ENCODE assay signal across 24 mouse cellular contexts in genomic region chr12:108355986-108356385, GRCm38 (mm10). TPM values are rescaled to one million over a fixed set of nuclear protein-coding genes. Genes with fewer than 3 reads are reported as not detected.
A peak's percentile ranks its signal among the peaks of the same experiment; 100 is the strongest.
DNase-seq lines count a peak whose midpoint lies in the region; ATAC-seq and TF ChIP-seq lines count a peak whose summit lies in the region.
"Had no signal": no experiment of that assay in that cellular context is flagged by ENCODE, and none has a peak within 500 bp of the region (broad histone marks: within the 10 kb centered on the region; RNA-seq: fewer than 3 reads in every experiment).

No protein-coding gene starts in this region.

- no peaks in the 10 kb centered on the region for H3K27me3 ChIP-seq in testis, adult 2 months (ENCODE audit: control insufficient read depth, insufficient read depth, low read length)
- H3K27me3 ChIP-seq: forebrain, embryonic 15.5 days had no signal

- ATAC-seq in cerebellum, adult (ENCODE audit: insufficient number of reproducible peaks, low FRiP score, low TSS enrichment): no peak
- ATAC-seq: activated CD4-positive, CD25-positive, alpha-beta regulatory T cell, adult 4 months; forebrain, embryonic 15.5 days had no signal

- H3K27ac ChIP-seq in layer of hippocampus, adult 2 months: no peak overlapping the region
- H3K27ac ChIP-seq in testis, adult 2 months (ENCODE audit: control insufficient read depth, insufficient read depth, low read depth, low read length): no peak overlapping the region
- H3K27ac ChIP-seq: embryonic facial prominence, embryonic 15.5 days; forebrain, embryonic 15.5 days; hindbrain, embryonic 12.5 days; limb, embryonic 13.5 days; liver, embryonic 15.5 days; midbrain, embryonic 12.5 days; neural tube, embryonic 15.5 days; stomach, embryonic 15.5 days had no signal

- peak; percentile 49 for TF ChIP-seq CTCF in layer of hippocampus, adult 2 months (conservative IDR thresholded peaks at IDR 0.05)
- TF ChIP-seq CTCF in testis, adult 2 months (IDR thresholded peaks at IDR 0.05; ENCODE audit: control insufficient read depth, insufficient read depth, insufficient replicate concordance, low read depth, low read length): peak; percentile 19; the same call in 1 of the 2 replicates

- DNase-seq in cerebellum, postnatal 10 days: peak; percentile 47 to 62
- no peak for DNase-seq in layer of hippocampus, adult 2 months (ENCODE audit: low spot score in 2 of 2)
- DNase-seq in layer of hippocampus, postnatal 14 days (ENCODE audit: low spot score in 2 of 2): no peak
- DNase-seq in testis, postnatal 14 days (ENCODE audit: low spot score): no peak
- no peak for DNase-seq in urinary bladder, adult 2 months (ENCODE audit: low spot score)
- DNase-seq: adrenal gland, adult 8-10 months; B cell, adult 2 months; gastrocnemius, postnatal 14 days; kidney, adult 11 months; kidney, postnatal 10 days had no signal

- no peak for TF ChIP-seq POLR2A in testis, adult 2 months (IDR thresholded peaks at IDR 0.05; ENCODE audit: control insufficient read depth, low read depth, low read length)

- no peaks in the 10 kb centered on the region for H3K36me3 ChIP-seq in testis, adult 2 months (ENCODE audit: control insufficient read depth, insufficient read depth, low read length)
- H3K36me3 ChIP-seq: embryonic facial prominence, embryonic 15.5 days; forebrain, embryonic 15.5 days; hindbrain, embryonic 12.5 days; limb, embryonic 13.5 days; liver, embryonic 15.5 days; neural tube, embryonic 15.5 days; stomach, embryonic 15.5 days had no signal

- H3K4me3 ChIP-seq in layer of hippocampus, adult 2 months: no peak overlapping the region
- H3K4me3 ChIP-seq in testis, adult 2 months (ENCODE audit: control insufficient read depth, low read depth, low read length): no peak overlapping the region
- H3K4me3 ChIP-seq: embryonic facial prominence, embryonic 15.5 days; forebrain, embryonic 15.5 days; hindbrain, embryonic 12.5 days; limb, embryonic 13.5 days; liver, embryonic 15.5 days; midbrain, embryonic 12.5 days; neural tube, embryonic 15.5 days; stomach, embryonic 15.5 days had no signal

- peaks cover 4% of the 10 kb centered on the region; the same call in 1 of the 2 replicates for H3K4me1 ChIP-seq in testis, adult 2 months (ENCODE audit: control insufficient read depth, insufficient read depth, low read length)
- H3K4me1 ChIP-seq: liver, embryonic 15.5 days had no signal

RNA-seq across cellular contexts. Expression of gene Eml1, which starts 14.8 kb away (rescaled TPM):
- total RNA-seq in layer of hippocampus, adult 2 months (2021): 10 to 100 TPM; 46.6 to 47.4 TPM
- 10 to 100 TPM; 55.0 to 55.4 TPM for total RNA-seq in layer of hippocampus, postnatal 14 days (2021)
- polyA plus RNA-seq in testis, adult 2 months (2012; rRNA removed): 3.8 and 4.0 TPM in 2 replicates
- 182 and 223 TPM in 2 replicates for polyA plus RNA-seq in urinary bladder, adult 2 months (2012; rRNA removed)
- total RNA-seq: CH12.LX; common myeloid progenitor, adult 5-6 weeks had no signal

RNA-seq across cellular contexts. Expression of gene Cyp46a1, which starts 21.8 kb away (rescaled TPM):
- total RNA-seq in layer of hippocampus, adult 2 months (2021): 100 to 1,000 TPM; 169 TPM
- total RNA-seq in layer of hippocampus, postnatal 14 days (2021): 100 to 1,000 TPM; 122 to 136 TPM
- 17.9 and 19.7 TPM in 2 replicates for polyA plus RNA-seq in testis, adult 2 months (2012; rRNA removed)
- 7.4 and 8.3 TPM in 2 replicates for polyA plus RNA-seq in urinary bladder, adult 2 months (2012; rRNA removed)
- total RNA-seq: CH12.LX; common myeloid progenitor, adult 5-6 weeks; megakaryocyte, adult 5-6 weeks had no signal
- polyA plus RNA-seq: activated CD4-positive, CD25-positive, alpha-beta regulatory T cell, adult 4 months had no signal

RNA-seq across cellular contexts. Expression of gene Hhipl1, which starts 49.9 kb away (rescaled TPM):
- total RNA-seq in layer of hippocampus, adult 2 months (2021): 1 to 10 TPM; 5.1 to 6.4 TPM
- total RNA-seq in layer of hippocampus, postnatal 14 days (2021): 1 to 10 TPM; 4.1 to 5.2 TPM
- polyA plus RNA-seq in testis, adult 2 months (2012; rRNA removed): 0.82 and 1.0 TPM in 2 replicates
- 2.9 and 3.2 TPM in 2 replicates for polyA plus RNA-seq in urinary bladder, adult 2 months (2012; rRNA removed)
- total RNA-seq: CH12.LX; common myeloid progenitor, adult 5-6 weeks; megakaryocyte, adult 5-6 weeks had no signal

Comparison
In these comparisons a context has a peak if more than half of its experiments do, and no peak if none do; other contexts are left out.
1. DNase-seq: peak in cerebellum, postnatal 10 days (2 of 2); none in layer of hippocampus, adult 2 months (0 of 2), layer of hippocampus, postnatal 14 days (0 of 2), testis, postnatal 14 days (single experiment) and urinary bladder, adult 2 months (single experiment).